Mouse (Mus musculus) C2C12 (cell line): Measurements from ENCODE around the gene Duxf3. TPM values are rescaled to one million over a fixed set of nuclear protein-coding genes. Genes with fewer than 3 reads are reported as not detected.
A peak's percentile ranks its signal among the peaks of the same experiment; 100 is the strongest.
"Not testable (repeated sequence)": the region's sequence is repeated elsewhere in the genome, so short reads cannot be mapped to it uniquely, and the experiment has no call there.

Source experiments
- H3K27me3 ChIP-seq: one replicate; pipeline ENCODE4 v1.6.1; 2011; ENCODE audit not compliant: control insufficient read depth, insufficient read depth, insufficient read length
- H3K36me3 ChIP-seq: one replicate; pipeline ENCODE4 v1.6.1; 2011; ENCODE audit not compliant: control insufficient read depth, insufficient read depth
- H3K4me3 ChIP-seq: one replicate; pipeline ENCODE4 v1.5.1; 2011; ENCODE audit warnings: mild to moderate bottlenecking, control low read depth; ENCODE audit not compliant: poor library complexity, insufficient read depth, severe bottlenecking
- H3K79me2 ChIP-seq: one replicate; pipeline ENCODE4 v1.6.1; 2011; ENCODE audit not compliant: control insufficient read depth, insufficient read depth
- H3K79me3 ChIP-seq: one replicate; pipeline ENCODE4 v1.6.1; 2011; ENCODE audit warnings: low read depth, control low read depth
- H3ac ChIP-seq: one replicate; pipeline ENCODE3; 2011; ENCODE audit warnings: low read depth; ENCODE audit not compliant: control insufficient read depth, insufficient read length
- CEBPB ChIP-seq: IDR thresholded peaks from one replicate; pipeline ENCODE4 v1.6.1; 2011; ENCODE audit warnings: low read depth, mild to moderate bottlenecking, control low read depth, moderate library complexity
- CTCF ChIP-seq: IDR thresholded peaks from one replicate; pipeline ENCODE4 v1.5.1; 2011; ENCODE audit not compliant: control insufficient read depth, insufficient read depth, insufficient read length
- FOSL1 ChIP-seq: IDR thresholded peaks from one replicate; pipeline ENCODE4 v1.8.0; 2011; ENCODE audit warnings: mild to moderate bottlenecking, low read length; ENCODE audit not compliant: poor library complexity, insufficient read depth, severe bottlenecking
- MAX ChIP-seq: IDR thresholded peaks from one replicate; pipeline ENCODE4 v1.6.1; 2011; ENCODE audit warnings: mild to moderate bottlenecking, control low read depth
- MYOD1 ChIP-seq: IDR thresholded peaks from one replicate; pipeline ENCODE4 v1.6.1; 2011; ENCODE audit warnings: low read depth; ENCODE audit not compliant: control insufficient read depth, insufficient read length
- MYOG ChIP-seq: IDR thresholded peaks from one replicate; pipeline ENCODE4 v1.6.1; 2011; ENCODE audit not compliant: control insufficient read depth, insufficient read length; ENCODE audit errors: extremely low read depth
- USF1 ChIP-seq: IDR thresholded peaks from one replicate; pipeline ENCODE4 v1.6.1; 2011; ENCODE audit warnings: low read depth, mild to moderate bottlenecking, control low read depth, moderate library complexity
- long read RNA-seq, 2 experiments: library from polyadenylated mRNA; unstranded; transcript quantifications; one replicate each; pipeline ENCODE4 v2.0.0; 2019 to 2020
- polyA plus RNA-seq: library from polyadenylated mRNA; unstranded; fragments of >200 nt; fragmentation: generic; extraction: Trizol; gene quantifications from one replicate; pipeline ENCODE4 v1.2.1, GENCODE M21; 2012; ENCODE audit warnings: missing spikeins

Duxf3 gene
- polyA plus RNA-seq = not detected
- long read RNA-seq, experiment 1 = 0 reads
- long read RNA-seq, experiment 2 = 0 reads

DNA sequence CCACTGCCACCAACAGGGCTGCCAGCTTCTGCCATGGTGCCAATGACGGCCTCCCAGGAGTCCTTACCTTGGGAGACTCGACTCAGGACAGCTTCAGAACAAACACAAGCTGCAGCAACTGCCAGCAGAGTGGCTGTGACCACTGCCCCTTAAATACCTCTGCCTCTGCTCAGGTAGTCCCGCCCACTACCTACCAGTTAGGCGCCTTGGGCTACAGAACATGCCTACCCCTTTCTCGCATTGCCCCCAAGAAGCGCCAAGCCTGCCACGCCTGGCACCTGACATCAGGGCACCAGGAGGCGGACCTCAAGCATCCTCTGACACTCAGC, at the start of gene Duxf3:
Gene Duxf3 (minus strand): TSS at position 35 of the 329 bp plus-strand sequence.
- H3ac ChIP-seq, H3K4me3 ChIP-seq, H3K79me3 ChIP-seq, H3K36me3 ChIP-seq, H3K79me2 ChIP-seq, H3K27me3 ChIP-seq: not testable (repeated sequence)

DNA sequence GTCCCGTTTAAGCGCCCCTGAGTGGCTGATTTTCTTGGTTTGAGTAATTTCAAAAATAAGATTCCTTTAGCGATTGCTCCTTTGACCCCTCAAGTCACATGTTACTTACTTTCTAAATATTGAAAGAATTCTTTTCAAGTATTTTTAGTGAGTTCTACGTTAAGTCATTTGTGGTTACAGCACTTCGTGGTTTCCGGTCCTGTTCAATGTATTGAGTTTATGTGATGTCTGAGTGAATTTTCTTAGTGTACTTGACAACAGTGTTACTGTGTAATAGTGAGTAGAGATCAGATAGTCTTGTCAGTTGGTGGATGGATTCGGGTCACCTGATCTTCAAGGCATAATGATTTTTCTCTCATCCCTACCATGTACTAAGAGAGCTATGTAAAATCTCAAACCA, 49.8 kb upstream of the Duxf3 start:
- Histone ChIP-seq H3ac (no peak overlapping the region), H3K79me3 (no peaks in the 10 kb centered on the region), H3K36me3 (peaks cover 52% of the 10 kb centered on the region), H3K4me3 (no peak overlapping the region), H3K27me3 (no peaks in the 10 kb centered on the region), H3K79me2 (no peaks in the 10 kb centered on the region)
- TF ChIP-seq CEBPB = no peak
- TF ChIP-seq MYOG = no peak
- TF ChIP-seq CTCF = no peak
- TF ChIP-seq USF1 = no peak
- TF ChIP-seq FOSL1 = no peak
- TF ChIP-seq MAX = no peak
- no peak for TF ChIP-seq MYOD1

DNA sequence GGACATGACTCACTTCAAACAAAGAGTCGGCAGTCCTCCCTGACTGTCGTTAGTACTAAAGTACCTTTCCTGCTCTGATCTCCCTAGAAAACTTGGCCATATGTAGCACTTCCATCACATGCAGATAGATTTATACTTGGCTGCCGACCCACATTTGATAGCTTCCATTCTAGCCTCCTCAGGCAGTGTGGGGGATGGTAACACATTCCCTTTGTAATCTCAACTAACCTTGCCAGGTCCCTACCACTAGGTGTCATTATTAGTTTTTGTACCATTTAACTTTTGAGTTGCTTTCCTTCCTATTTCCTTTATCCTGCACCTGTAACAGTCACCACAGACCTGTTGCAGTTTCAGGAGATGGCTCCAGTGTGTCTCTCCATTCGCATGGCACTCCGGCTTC, 26.0 kb upstream of the Duxf3 start:
- no peaks in the 10 kb centered on the region for H3K27me3 ChIP-seq
- no peak for TF ChIP-seq CTCF
- no peak for TF ChIP-seq CEBPB
- TF ChIP-seq MAX = no peak
- TF ChIP-seq USF1 = no peak
- no peak for TF ChIP-seq MYOG
- no peak for TF ChIP-seq FOSL1
- TF ChIP-seq MYOD1 = no peak
- H3K36me3 ChIP-seq = peaks cover 29% of the 10 kb centered on the region
- no peak overlapping the region for H3ac ChIP-seq
- peaks cover 6% of the 10 kb centered on the region for H3K79me2 ChIP-seq
- H3K4me3 ChIP-seq = no peak overlapping the region
- H3K79me3 ChIP-seq = no peaks in the 10 kb centered on the region

DNA sequence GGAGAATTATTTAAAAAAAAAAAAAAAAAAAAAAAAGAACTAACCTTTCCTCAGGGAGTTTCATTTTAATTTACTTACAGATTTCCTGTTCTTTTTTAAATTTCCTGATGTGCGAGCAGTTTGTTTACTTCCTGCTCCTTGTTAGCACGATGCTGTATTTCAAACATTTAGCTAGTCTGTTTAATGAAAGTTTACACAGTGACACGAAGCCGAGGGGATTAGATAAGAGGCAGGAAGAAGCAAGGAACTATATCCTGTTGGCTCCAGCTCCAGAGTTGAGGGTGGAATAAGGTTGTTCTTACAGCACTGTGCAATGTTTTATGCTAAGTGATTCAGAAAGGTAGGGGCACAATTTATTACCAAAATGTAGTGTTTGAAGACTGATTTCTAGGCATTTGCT, 23.5 kb upstream of the Duxf3 start:
- peak overlapping the region; percentile 78 for H3K4me3 ChIP-seq
- H3K27me3 ChIP-seq = no peaks in the 10 kb centered on the region
- no peak for TF ChIP-seq MAX
- no peak for TF ChIP-seq USF1
- TF ChIP-seq CTCF = no peak
- no peak for TF ChIP-seq MYOD1
- no peak for TF ChIP-seq CEBPB
- no peak for TF ChIP-seq MYOG
- no peak for TF ChIP-seq FOSL1
- peaks cover 6% of the 10 kb centered on the region for H3K79me2 ChIP-seq
- no peaks in the 10 kb centered on the region for H3K79me3 ChIP-seq
- peak overlapping the region; percentile 56 for H3ac ChIP-seq
- H3K36me3 ChIP-seq = peaks cover 11% of the 10 kb centered on the region

DNA sequence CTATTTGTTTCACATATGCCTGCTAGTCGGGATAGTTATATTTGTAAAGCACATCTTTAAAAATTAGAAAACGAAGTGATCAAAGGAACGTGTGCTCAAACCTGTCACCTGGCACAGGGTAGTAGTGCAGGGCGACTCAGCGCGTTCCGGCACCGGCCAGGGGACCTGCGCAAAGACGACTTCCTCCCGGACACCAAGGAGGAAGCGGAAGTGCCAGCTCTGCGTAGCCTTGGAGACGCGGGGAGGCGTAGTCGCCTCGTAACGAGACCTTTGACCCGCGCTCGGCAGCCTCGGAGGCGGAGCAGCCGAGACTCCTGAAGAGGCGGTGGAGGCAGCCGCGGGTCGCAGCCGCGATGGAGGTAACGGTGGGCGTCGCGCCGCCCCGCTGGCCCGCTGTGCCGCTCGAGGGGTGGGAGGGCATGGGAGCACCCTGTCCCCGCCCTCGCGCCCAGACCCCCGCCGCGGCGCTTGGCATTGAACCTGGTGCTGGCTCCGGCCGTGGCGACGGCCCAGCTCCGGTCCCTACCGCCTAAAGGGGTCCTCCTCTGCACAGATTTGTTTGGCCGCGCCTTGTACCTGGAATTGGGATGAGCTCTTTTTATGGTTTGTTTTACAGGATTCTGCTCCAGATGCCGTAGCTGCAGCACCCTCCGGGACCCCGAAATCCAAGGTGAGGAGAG, 22.9 kb upstream of the Duxf3 start, which contains the start of gene Gcc2:
Gene Gcc2 (plus strand): TSS at position 285 of the 680 bp plus-strand sequence.
- Histone ChIP-seq H3K4me3 (peak within 1 kb of the TSS; percentile 78), H3K27me3 (no peaks in the 10 kb centered on the region)
- peak; percentile 71 for TF ChIP-seq MAX
- TF ChIP-seq FOSL1 = no peak
- TF ChIP-seq CTCF = no peak
- TF ChIP-seq MYOD1 = no peak
- TF ChIP-seq CEBPB = no peak

DNA sequence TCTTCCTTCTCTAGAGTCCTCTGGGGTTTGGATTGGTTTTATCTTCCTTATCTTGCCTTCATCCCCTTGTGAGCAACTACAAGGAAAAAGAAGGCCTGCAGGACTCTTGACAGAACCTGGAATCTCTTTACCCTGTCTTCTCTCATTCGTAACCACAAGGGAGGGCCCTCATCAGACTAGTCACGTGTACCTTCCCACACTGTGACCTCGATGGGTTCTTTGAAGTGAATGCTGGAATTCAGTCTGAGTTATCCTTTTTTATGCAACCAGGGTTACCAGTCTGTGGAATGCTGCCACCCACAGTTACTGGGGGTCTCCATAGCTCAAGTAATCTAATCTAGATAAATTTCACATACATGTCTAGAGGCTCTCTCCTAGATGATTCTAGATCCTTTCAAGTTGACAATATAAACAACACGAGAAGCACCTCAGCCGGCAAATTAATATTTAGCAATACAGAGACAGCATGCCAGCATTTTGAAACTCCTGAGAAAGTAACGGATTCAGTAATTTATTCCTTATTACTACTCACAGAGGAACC, 22.2 kb upstream of the Duxf3 start:
- peaks cover 4% of the 10 kb centered on the region for H3K36me3 ChIP-seq
- H3K79me3 ChIP-seq = no peaks in the 10 kb centered on the region
- H3K27me3 ChIP-seq = no peaks in the 10 kb centered on the region
- no peak for TF ChIP-seq FOSL1
- no peak for TF ChIP-seq MYOG
- TF ChIP-seq CTCF = no peak
- TF ChIP-seq MYOD1 = no peak
- TF ChIP-seq MAX = no peak
- no peak for TF ChIP-seq CEBPB
- TF ChIP-seq USF1 = peak; percentile 62
- H3K4me3 ChIP-seq = peak overlapping the region; percentile 78
- H3K79me2 ChIP-seq = peaks cover 6% of the 10 kb centered on the region
- H3ac ChIP-seq = no peak overlapping the region

More for the DNA sequence above, 22.9 kb upstream of the Duxf3 start, which contains the start of gene Gcc2:
- peaks cover 7% of the 10 kb centered on the region for H3K36me3 ChIP-seq
- no peaks in the 10 kb centered on the region for H3K79me3 ChIP-seq
- peak within 1 kb of the TSS; percentile 56 for H3ac ChIP-seq
- H3K79me2 ChIP-seq = peaks cover 6% of the 10 kb centered on the region
